Mouse (Mus musculus) cerebral cortex, adult 2 months (tissue): Measurements from ENCODE around the gene Pde4b.

Experiments
- WGBS: fragments of 180-500 bp; shearing (Covaris S2); methylation state at CpG from one replicate; pipeline ENCODE4 v1.1.7; 2018; 5-methylcytosine and 5-hydroxymethylcytosine counted together

The Pde4b gene

GRCm38 (mm10) chr4:102557006-102557405 is 469.7 kb downstream of the Pde4b start:
- WGBS: 46% methylated on average over 2 of the region's 2 CpGs

GRCm38 (mm10) chr4:102557508-102558220 is 470.3 kb downstream of the Pde4b start:
- WGBS: 45% methylated on average over 9 of the region's 9 CpGs

- 59% methylated on average over 3 of the region's 3 CpGs for whole genome bisulfite sequencing
Measured at GRCm38 (mm10) chr4:102558328-102558727, 471.0 kb downstream of the Pde4b start.

- 64% methylated on average over 12 of the region's 12 CpGs for WGBS
Measured at GRCm38 (mm10) chr4:102560676-102561280, 473.4 kb downstream of the Pde4b start.

GRCm38 (mm10) chr4:102563273-102563855 is 476.0 kb downstream of the Pde4b start:
- 53% methylated on average over 9 of the region's 9 CpGs for WGBS

DNA sequence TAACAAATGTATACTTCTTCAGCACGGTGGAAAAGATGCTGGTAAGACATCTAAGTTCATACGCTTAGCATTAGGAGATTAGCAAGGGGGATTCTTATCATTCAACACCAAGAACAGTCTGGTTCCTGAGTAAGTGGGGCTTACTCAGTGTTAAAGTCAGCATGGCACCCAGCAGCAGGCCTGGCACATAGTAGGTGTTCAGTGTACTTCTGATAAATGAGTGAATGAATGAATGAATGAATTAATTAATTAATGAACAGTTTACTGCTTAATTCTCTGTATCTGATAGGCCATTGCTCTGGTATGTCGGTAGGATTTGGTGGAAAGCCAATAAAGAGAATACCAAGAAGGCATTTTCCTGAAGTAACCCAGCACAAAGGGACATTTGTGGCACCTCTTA is 476.9 kb downstream of the Pde4b start:
- 88% methylated on average over 3 of the region's 3 CpGs for WGBS

DNA sequence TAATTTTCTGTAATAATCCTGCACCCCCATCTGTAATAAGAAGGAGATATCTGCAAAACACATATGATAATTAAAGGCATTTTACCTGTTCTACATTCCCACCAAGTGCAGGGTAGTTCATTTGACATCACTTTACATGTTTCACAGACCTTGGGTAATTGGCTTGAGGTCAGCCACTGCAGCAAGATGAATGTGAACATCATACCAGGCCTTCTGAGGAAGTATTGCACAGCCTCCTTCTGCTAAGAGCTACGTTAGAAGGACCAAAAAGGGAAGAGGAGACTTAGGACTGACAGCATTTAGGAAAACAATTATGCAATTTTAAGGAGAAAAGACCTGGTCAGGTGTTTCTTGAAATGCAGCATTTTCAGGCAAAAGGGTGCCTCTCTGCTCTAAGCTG is 479.1 kb downstream of the Pde4b start:
- 63% methylated on average over 1 of the region's 1 CpGs for WGBS

DNA sequence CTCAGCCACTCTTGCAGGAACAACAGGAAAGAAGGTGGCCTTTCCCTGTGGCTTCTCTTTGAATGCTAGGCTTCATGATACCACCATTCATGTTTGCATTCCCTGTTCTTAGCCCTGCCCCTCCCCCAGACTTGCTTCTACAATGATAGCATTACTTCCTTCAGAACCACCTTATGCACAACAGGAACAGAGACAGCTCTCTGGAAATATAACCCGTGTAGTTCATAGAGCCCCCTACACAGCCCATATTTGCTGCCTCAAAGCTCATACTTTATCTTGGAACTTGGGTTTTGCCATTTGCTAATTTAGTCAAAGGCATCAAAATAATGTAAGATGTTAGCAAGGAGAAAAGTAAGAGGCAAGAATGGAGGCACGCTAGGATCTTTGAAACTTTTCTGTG is 479.8 kb downstream of the Pde4b start:
- WGBS: 65% methylated on average over 2 of the region's 2 CpGs

GRCm38 (mm10) chr4:102567676-102568254 is 480.4 kb downstream of the Pde4b start:
- WGBS: 65% methylated on average over 4 of the region's 4 CpGs

- WGBS: 18% methylated on average over 4 of the region's 4 CpGs
Measured at GRCm38 (mm10) chr4:102568591-102568990, 481.2 kb downstream of the Pde4b start.

DNA sequence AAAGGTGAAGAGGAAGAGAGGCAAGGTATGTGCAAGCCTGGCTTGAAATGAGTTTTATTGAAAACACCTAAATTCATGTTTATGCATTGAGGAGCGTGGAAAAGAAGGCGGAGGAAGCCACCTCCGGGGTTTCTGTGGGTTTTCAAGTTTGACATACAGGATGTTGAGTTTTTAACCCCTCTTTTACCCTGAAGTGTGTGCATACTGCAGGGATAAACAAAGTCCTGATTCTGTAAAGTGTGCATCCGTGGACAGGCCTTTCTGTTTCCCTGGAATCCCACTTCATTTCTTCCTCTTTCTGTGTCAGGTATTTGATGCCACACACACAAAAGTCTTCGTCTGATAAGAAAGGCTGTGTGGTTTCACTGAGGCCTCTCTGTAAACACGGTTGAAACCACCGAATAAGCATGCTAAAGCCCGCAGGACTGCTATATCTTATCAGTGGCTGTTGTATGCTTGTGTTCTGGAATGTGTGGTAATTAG is 481.8 kb downstream of the Pde4b start:
- 52% methylated on average over 8 of the region's 8 CpGs for WGBS

DNA sequence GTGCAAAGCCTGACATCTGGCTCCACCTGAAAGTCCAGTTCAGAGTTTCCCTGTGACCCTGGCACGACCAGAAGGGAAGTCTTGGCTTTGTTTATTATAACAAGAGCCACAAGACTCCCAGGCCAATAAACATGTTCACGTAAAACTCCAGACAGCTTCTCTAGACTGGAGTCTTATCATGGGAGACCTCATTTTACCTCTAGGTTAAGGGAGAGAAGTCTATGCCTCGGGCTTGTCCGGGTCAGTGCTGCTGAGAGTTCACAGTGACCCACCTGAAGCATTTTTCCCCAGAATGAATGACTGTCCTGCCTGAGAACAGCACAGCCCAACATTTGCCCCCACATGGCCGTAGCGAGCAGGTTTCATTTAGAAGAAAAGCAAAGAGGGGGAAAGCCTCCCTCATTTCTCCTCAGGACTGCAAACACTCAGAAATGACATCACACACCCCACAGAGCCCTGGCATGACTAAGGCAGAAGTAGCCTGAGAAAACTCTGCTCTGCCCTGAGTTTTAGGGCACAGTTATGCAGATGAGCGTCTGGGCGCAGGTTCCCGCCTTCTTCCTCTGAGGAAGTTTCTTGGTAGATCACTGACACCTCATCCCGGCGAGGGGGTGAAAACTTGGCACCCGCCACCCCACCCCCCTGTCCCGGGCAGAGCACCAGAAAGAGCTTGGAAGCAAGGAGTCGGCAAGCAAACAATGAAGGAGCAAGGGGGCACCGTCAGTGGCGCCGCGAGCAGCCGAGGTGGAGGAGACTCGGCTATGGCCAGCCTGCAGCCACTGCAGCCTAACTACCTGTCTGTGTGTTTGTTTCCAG is 482.8 kb downstream of the Pde4b start:
- 17% methylated on average over 20 of the region's 20 CpGs for WGBS

DNA sequence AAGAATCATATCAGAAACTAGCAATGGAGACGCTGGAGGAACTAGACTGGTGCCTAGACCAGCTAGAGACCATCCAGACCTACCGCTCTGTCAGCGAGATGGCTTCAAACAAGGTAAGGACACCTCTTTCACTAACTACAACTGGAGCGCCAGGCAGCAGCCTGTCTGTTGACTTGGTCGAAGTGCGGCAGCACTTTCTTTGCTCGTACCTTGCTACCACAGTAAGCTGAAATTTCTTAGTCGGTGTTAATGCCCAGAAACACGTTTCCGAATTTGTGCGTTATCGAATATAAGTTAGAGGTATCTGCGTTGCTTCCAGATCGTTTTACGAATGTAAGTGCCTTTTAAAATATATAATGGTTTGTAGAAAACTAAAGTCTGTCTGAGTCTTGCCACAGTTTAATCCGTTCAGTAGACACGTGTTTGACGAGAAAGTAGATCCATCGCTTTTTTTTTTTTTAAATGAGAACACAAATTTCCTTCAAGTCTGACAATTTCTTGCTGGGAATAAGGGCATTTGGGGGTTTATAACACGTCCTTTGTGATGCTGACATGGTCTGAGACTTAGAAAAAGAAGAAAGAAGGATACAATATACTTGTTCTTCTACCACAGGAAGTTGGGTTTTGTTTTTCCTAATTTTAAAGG is 483.5 kb downstream of the Pde4b start:
- WGBS: 43% methylated on average over 20 of the region's 20 CpGs

DNA sequence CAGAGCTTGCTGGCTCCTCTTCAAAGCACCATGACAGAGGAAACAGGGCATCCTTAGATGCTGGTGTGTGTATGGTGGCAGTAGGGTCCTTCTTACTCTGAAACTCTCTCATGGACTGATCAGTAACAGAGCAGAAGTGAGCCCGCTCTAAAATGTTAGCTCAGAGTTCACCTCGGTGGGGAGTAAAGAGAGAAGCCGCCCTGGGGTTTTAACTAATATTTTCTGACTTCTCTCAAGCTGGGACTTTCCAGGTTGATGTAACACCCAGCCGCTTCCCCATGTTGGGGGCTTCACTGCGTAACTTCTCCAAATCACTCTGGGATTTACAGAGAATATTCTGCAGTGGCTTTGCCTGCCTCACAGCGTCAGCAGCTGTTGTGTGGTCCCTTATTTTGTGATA is 484.7 kb downstream of the Pde4b start:
- 67% methylated on average over 6 of the region's 6 CpGs for WGBS

- 72% methylated on average over 3 of the region's 3 CpGs for WGBS
Measured at GRCm38 (mm10) chr4:102572591-102572990, 485.2 kb downstream of the Pde4b start.

GRCm38 (mm10) chr4:102573361-102573781 is 486.0 kb downstream of the Pde4b start:
- 85% methylated on average over 4 of the region's 4 CpGs for WGBS

DNA sequence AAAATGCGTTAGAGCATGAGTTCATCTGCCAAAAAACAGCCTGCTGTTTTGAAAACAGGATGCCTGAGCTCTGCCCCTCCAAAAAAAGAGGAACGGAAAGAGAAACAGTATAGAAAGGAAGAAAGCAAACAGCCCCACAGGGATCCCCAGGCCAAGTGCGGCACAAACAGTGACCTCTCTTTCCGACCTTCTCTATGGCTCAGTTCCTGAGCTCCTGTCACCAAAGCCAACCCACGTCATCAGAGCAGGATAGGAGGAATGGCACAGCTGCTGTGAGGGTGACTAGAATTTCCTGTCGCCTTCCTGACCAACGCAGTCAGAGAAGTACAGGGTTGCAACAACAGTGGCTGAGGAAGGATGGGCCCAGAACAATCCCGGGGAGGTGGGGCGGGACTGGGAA is 486.9 kb downstream of the Pde4b start:
- 51% methylated on average over 9 of the region's 9 CpGs for WGBS

DNA sequence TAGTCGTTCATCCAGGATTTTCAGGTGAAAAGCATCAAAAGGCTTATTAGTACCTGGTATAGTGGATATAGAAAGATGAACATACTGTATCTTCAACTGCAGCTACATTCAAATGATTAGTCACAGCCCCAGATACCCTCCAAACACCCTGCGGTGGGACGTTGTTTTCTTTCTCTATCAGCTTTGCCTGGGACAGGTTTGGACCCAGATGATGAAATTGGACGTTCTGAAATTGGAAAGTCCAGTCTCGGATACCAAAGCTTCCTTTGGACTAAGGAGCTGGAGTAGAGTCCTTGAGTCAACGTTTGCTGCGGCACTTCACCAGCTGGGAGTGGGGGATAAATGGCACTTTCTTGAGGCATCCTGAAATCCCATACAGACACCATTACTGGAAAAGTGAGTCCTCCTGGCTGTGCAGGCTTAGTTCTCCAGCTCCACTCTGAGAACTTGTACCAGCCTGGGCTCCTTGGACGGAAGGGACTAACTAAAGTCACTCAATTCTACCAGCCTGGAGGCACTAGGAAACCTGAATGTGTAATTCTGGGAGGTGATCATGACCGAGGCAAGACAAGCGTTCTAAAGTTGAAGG is 487.4 kb downstream of the Pde4b start:
- WGBS: 79% methylated on average over 10 of the region's 10 CpGs

GRCm38 (mm10) chr4:102576109-102576508 is 488.8 kb downstream of the Pde4b start:
- 92% methylated on average over 6 of the region's 6 CpGs for WGBS

DNA sequence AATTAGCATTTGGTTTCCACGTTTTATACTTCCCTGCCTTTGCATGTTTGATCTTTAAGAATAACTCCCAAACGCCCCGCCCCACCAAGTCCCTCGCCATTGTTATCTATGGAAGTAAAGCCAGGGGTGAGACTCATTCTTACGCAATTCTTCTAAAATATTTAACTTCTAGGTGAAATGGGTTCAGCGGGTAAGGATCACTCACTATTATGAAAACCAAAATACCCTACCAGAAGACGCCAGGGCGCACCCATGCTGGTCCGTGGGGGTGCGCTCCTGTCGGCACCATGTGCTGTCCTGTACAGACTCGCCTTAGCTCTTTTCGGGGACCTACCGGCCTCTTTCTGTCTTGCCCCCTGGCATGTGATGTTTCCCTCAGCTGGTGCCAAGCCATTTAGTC is 490.3 kb downstream of the Pde4b start:
- WGBS: 73% methylated on average over 14 of the region's 14 CpGs

GRCm38 (mm10) chr4:102579051-102579450 is 491.7 kb downstream of the Pde4b start:
- WGBS: 83% methylated on average over 4 of the region's 4 CpGs
